Mouse (Mus musculus) midbrain, embryonic 15.5 days (tissue): Measurements from ENCODE around the gene Sema3f. TPM values are rescaled to one million over a fixed set of nuclear protein-coding genes. Genes with fewer than 3 reads are reported as not detected.
"Not testable (repeated sequence)": the region's sequence is repeated elsewhere in the genome, so short reads cannot be mapped to it uniquely, and the experiment has no call there.

Source experiments
- ATAC-seq: fragments of 200-750 bp; cut with Nextera tagmentation; replicated peaks from 2 replicates; pipeline ENCODE4 v1.8.0; 2017; ENCODE audit warnings: moderate TSS enrichment
- H3K27ac ChIP-seq: fragments of 300-500 bp; sonication (generic); 2 replicates; pipeline ENCODE4 v1.5.1; 2015; ENCODE audit warnings: mild to moderate bottlenecking, inconsistent platforms
- H3K27me3 ChIP-seq: fragments of 300-500 bp; sonication (generic); replicated peaks from 2 replicates; pipeline ENCODE4 v1.6.1; 2015; ENCODE audit warnings: inconsistent platforms
- H3K36me3 ChIP-seq: fragments of 300-500 bp; sonication (generic); replicated peaks from 2 replicates; pipeline ENCODE4 v1.6.1; 2015; ENCODE audit warnings: inconsistent platforms
- H3K4me1 ChIP-seq: fragments of 300-500 bp; sonication (generic); 2 replicates; pipeline ENCODE4 v1.6.1; 2015; ENCODE audit warnings: inconsistent platforms
- H3K4me2 ChIP-seq: fragments of 300-500 bp; sonication (generic); 2 replicates; pipeline ENCODE4 v1.6.1; 2015; ENCODE audit warnings: inconsistent platforms, mild to moderate bottlenecking, moderate library complexity
- H3K4me3 ChIP-seq: fragments of 300-500 bp; sonication (generic); 2 replicates; pipeline ENCODE4 v1.5.1; 2015; ENCODE audit warnings: mild to moderate bottlenecking, inconsistent platforms
- H3K9ac ChIP-seq: fragments of 300-500 bp; sonication (generic); 2 replicates; pipeline ENCODE4 v1.6.1; 2015; ENCODE audit warnings: mild to moderate bottlenecking, inconsistent platforms
- H3K9me3 ChIP-seq: fragments of 300-500 bp; sonication (generic); 2 replicates; pipeline ENCODE4 v1.6.1; 2016; ENCODE audit warnings: inconsistent platforms
- WGBS: fragments of 180-500 bp; shearing (Covaris S2); methylation state at CpG from one replicate; pipeline ENCODE4 v1.1.7; 2015; ENCODE audit warnings: mixed read lengths; 5-methylcytosine and 5-hydroxymethylcytosine counted together
- polyA plus RNA-seq: library from polyadenylated mRNA; unstranded; fragments of >200 nt; fragmentation: Nextera tagmentation; extraction: Ambion mirVana; gene quantifications from 2 replicates; pipeline ENCODE4 v1.2.1, GENCODE M21; 2015

Sema3f gene
- polyA plus RNA-seq, 1 experiment from 2014 or later = 26.0 TPM

- Histone ChIP-seq H3K4me2 (no peak overlapping the region), H3K4me1 (peaks cover 17% of the 10 kb centered on the region), H3K27ac (no peak overlapping the region), H3K27me3 (peaks cover 21% of the 10 kb centered on the region), H3K36me3 (peaks cover 11% of the 10 kb centered on the region), H3K9ac (no peak overlapping the region), H3K4me3 (no peak overlapping the region), H3K9me3 (no peaks in the 10 kb centered on the region)
- no peak for ATAC-seq
- WGBS = 93% methylated on average over 2 of the region's 2 CpGs
These were observed 31.4 kb downstream of the Sema3f start for GRCm38 (mm10) chr9:107678861-107679260.

DNA sequence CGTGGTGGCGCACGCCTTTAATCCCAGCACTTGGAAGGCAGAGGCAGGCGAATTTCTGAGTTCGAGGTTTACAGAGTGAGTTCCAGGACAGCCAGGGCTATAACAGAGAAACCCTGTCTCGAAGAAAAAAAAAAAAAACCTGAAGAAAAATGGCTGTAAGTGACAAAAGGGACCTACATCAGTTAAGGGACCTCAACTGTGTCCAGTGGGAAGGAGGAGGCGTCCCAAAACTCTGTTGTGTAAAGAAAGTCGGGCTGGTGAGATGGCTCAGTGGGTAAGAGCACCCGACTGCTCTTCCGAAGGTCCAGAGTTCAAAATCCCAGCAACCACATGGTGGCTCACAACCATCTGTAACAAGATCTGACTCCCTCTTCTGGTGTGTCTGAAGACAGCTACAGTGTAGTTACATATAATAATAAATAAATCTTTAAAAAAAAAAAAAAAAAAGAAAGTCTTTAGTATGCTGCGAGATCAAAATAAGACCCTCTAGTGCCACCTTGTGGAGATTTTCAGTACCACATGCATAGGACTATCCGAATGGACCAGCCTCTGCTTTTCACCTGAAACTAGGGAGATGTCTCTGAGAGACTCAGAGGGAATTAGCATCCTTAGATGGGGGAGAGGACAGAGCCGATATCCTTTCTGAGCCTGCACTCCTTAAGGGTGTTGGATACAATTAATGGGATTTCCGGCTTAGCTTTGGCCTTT is 32.3 kb downstream of the Sema3f start:
- ATAC-seq, H3K4me2 ChIP-seq, H3K9me3 ChIP-seq, H3K27ac ChIP-seq, H3K4me3 ChIP-seq, H3K36me3 ChIP-seq, H3K9ac ChIP-seq: not testable (repeated sequence)
- Histone ChIP-seq H3K4me1 (peaks cover 17% of the 10 kb centered on the region), H3K27me3 (peaks cover 21% of the 10 kb centered on the region)
- WGBS = 34% methylated on average over 14 of the region's 14 CpGs

- Histone ChIP-seq H3K9ac (no peak overlapping the region), H3K27me3 (peaks cover 21% of the 10 kb centered on the region), H3K36me3 (peaks cover under 1% of the 10 kb centered on the region), H3K4me2 (peak overlapping the region; percentile 62; the same call in 1 of the 2 replicates), H3K9me3 (no peaks in the 10 kb centered on the region), H3K4me3 (no peak overlapping the region), H3K27ac (no peak overlapping the region), H3K4me1 (peaks cover 17% of the 10 kb centered on the region)
- 25% methylated on average over 17 of the region's 17 CpGs for WGBS
- ATAC-seq = no peak
These were observed 33.0 kb downstream of the Sema3f start for GRCm38 (mm10) chr9:107677091-107677784.

- under 1% methylated on average over 25 of the region's 25 CpGs for WGBS
- H3K4me3 ChIP-seq = peak overlapping the region; percentile 35
- peaks cover 17% of the 10 kb centered on the region for H3K4me1 ChIP-seq
- H3K4me2 ChIP-seq = peak overlapping the region; percentile 62
- no peak overlapping the region for H3K27ac ChIP-seq
- H3K36me3 ChIP-seq = no peaks in the 10 kb centered on the region
- ATAC-seq = 0 out of 2 replicates have a peak, but pooled peaks have one; percentile 4
- H3K9me3 ChIP-seq = no peaks in the 10 kb centered on the region
- 0 out of 2 replicates have a peak overlapping the region, but pooled peaks have one; percentile 25 for H3K9ac ChIP-seq
- peaks cover 21% of the 10 kb centered on the region for H3K27me3 ChIP-seq
These were observed 34.0 kb downstream of the Sema3f start for GRCm38 (mm10) chr9:107676302-107676701.

DNA sequence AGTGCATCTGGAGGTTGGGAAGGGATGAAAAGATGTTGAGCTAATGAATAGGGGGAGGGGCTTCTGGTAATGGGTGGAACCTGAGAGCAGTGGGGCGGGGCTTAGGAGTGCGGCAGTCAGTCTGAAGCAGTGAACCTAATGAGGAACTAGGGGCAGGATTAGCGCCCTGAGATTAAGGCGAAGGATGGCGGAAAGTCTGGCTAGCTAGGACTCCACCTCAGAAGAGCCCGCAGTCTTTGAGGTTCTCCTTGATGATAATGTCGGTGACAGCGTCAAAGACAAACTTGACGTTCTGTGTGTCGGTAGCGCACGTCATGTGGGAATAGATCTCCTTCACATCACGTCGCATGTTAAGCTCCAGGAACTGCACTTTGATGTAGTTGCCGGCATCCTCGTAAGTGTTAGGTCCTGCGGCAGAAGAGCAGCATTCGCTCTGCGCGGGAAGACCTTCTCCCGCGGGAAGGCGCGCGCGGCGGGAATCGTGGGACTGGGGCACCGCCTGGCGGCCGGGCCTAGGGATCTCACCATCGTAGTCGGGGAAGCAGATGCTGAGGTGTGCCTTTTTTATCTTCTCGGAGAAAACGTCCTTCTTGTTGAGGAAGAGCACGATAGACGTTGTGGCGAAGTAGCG is 34.5 kb downstream of the Sema3f start:
- no peaks in the 10 kb centered on the region for H3K36me3 ChIP-seq
- peak overlapping the region; percentile 35 for H3K4me3 ChIP-seq
- no peak overlapping the region for H3K27ac ChIP-seq
- ATAC-seq = peak; percentile 48; the same call in 1 of the 2 replicates
- peak overlapping the region; percentile 62 for H3K4me2 ChIP-seq
- H3K27me3 ChIP-seq = peaks cover 21% of the 10 kb centered on the region
- peaks cover 17% of the 10 kb centered on the region for H3K4me1 ChIP-seq
- H3K9ac ChIP-seq = 0 out of 2 replicates have a peak overlapping the region, but pooled peaks have one; percentile 25
- under 1% methylated on average over 39 of the region's 39 CpGs for WGBS
- H3K9me3 ChIP-seq = no peaks in the 10 kb centered on the region

DNA sequence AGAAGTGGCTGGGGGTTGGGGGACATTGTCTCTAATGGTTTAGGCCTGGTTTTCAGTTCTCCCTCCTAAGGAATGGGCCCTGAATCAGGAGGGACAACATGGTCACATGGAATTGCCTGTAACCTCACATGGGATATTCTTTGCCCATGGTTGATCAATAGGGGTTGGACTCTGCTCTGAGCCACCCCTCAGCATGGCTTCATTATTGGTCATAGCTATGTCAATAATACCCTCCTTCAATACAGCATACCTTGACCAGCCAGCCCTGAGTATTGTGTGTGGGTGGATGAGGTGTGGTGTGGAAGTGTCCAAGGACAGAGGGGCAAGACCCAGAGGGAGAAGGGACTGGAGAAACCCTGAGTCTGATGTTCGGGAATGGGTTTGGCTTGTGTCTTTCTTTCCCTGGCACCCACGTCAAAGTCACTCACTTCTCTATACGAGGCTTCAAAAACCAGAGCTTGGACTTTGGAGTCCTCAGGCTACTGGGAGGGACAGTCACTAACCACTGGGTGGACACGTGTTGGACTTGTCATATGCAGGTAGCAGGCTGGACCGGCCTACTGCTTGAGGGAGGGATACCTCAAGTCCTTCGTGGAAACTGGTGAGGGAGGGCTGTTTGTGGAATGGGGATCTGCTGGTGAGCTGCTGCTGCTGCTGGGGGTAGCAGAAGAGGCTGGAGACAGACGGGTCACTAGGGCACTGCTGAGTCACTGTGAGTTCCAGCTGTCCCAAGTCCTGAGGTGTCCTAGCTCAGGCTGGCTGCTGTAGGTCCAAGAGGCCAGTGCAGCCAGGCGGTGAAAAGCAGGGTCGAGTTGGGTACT is 35.5 kb downstream of the Sema3f start:
- Histone ChIP-seq H3K4me1 (peaks cover 17% of the 10 kb centered on the region), H3K27ac (no peak overlapping the region), H3K36me3 (no peaks in the 10 kb centered on the region), H3K4me3 (no peak overlapping the region), H3K9me3 (no peaks in the 10 kb centered on the region), H3K27me3 (peaks cover 21% of the 10 kb centered on the region), H3K9ac (no peak overlapping the region), H3K4me2 (no peak overlapping the region)
- 50% methylated on average over 9 of the region's 9 CpGs for WGBS
- ATAC-seq = 0 out of 2 replicates have a peak, but pooled peaks have one; percentile 37

GRCm38 (mm10) chr9:107670259-107670658 is 40.0 kb downstream of the Sema3f start:
- Histone ChIP-seq H3K36me3 (no peaks in the 10 kb centered on the region), H3K4me2 (no peak overlapping the region), H3K9ac (no peak overlapping the region), H3K27me3 (peaks cover 31% of the 10 kb centered on the region), H3K4me1 (peaks cover 18% of the 10 kb centered on the region), H3K9me3 (no peaks in the 10 kb centered on the region), H3K27ac (no peak overlapping the region), H3K4me3 (no peak overlapping the region)
- no peak for ATAC-seq
- 50% methylated on average over 5 of the region's 5 CpGs for WGBS

GRCm38 (mm10) chr9:107669480-107669945 is 40.8 kb downstream of the Sema3f start, which contains the start of gene Slc38a3:
Slc38a3 (minus strand) TSS chr9:107669530.
- Histone ChIP-seq H3K27ac (no peak within 1 kb of the TSS), H3K9me3 (no peaks in the 10 kb centered on the region), H3K27me3 (peaks cover 27% of the 10 kb centered on the region), H3K4me2 (no peak within 1 kb of the TSS), H3K4me1 (peaks cover 18% of the 10 kb centered on the region), H3K4me3 (no peak within 1 kb of the TSS), H3K9ac (no peak within 1 kb of the TSS), H3K36me3 (no peaks in the 10 kb centered on the region)
- ATAC-seq = no peak
- 83% methylated on average over 9 of the region's 9 CpGs for WGBS

- H3K27ac ChIP-seq = no peak overlapping the region
- no peak for ATAC-seq
- no peaks in the 10 kb centered on the region for H3K9me3 ChIP-seq
- WGBS = 67% methylated on average over 3 of the region's 3 CpGs
- peaks cover 20% of the 10 kb centered on the region for H3K4me1 ChIP-seq
- H3K9ac ChIP-seq = no peak overlapping the region
- peaks cover 24% of the 10 kb centered on the region for H3K27me3 ChIP-seq
- H3K4me3 ChIP-seq = no peak overlapping the region
- no peak overlapping the region for H3K4me2 ChIP-seq
- H3K36me3 ChIP-seq = no peaks in the 10 kb centered on the region
These were observed 41.4 kb downstream of the Sema3f start for GRCm38 (mm10) chr9:107668916-107669315.

- 32% methylated on average over 8 of the region's 8 CpGs for WGBS
- H3K36me3 ChIP-seq = no peaks in the 10 kb centered on the region
- no peak overlapping the region for H3K4me3 ChIP-seq
- H3K4me1 ChIP-seq = peaks cover 30% of the 10 kb centered on the region
- peaks cover 24% of the 10 kb centered on the region for H3K27me3 ChIP-seq
- no peak overlapping the region for H3K27ac ChIP-seq
- no peak overlapping the region for H3K4me2 ChIP-seq
- H3K9me3 ChIP-seq = no peaks in the 10 kb centered on the region
- no peak overlapping the region for H3K9ac ChIP-seq
- ATAC-seq = no peak
These were observed 42.3 kb downstream of the Sema3f start for GRCm38 (mm10) chr9:107668011-107668410.

- peaks cover 30% of the 10 kb centered on the region for H3K4me1 ChIP-seq
- H3K4me2 ChIP-seq = peak overlapping the region; percentile 66
- no peaks in the 10 kb centered on the region for H3K9me3 ChIP-seq
- ATAC-seq = peak; percentile 74
- H3K27me3 ChIP-seq = peaks cover 24% of the 10 kb centered on the region
- H3K27ac ChIP-seq = peak overlapping the region; percentile 39; the same call in 1 of the 2 replicates
- H3K4me3 ChIP-seq = peak overlapping the region; percentile 40
- under 1% methylated on average over 24 of the region's 24 CpGs for whole genome bisulfite sequencing
- H3K9ac ChIP-seq = peak overlapping the region; percentile 41
- H3K36me3 ChIP-seq = no peaks in the 10 kb centered on the region
These were observed 43.1 kb downstream of the Sema3f start for GRCm38 (mm10) chr9:107667219-107667618.
